Comparison of ENCODE assay signal across 17 mouse cellular contexts in the genomic region with DNA sequence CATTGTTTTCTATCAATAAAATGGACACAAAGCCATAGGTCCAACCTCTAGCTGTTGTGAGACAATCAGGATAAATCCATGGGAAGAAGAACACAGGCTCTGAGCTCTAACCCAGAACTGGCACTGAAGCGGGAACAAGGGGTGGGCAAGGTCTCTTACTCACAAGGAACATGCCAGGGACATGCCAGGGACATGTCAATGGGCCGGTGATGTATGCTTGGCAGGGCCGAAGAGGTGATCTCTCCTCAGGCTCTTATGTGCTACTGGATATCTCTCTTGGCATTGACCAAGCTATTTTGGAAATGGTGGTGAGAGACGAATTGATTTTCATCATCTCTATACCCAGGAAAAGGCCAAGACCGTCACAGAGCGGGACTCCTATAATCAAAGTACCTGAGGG. TPM values are rescaled to one million over a fixed set of nuclear protein-coding genes. Genes with fewer than 3 reads are reported as not detected.
DNase-seq lines count a peak whose midpoint lies in the region; TF ChIP-seq lines count a peak whose summit lies in the region.
"Had no signal": no experiment of that assay in that cellular context is flagged by ENCODE, and none has a peak within 500 bp of the region (broad histone marks: within the 10 kb centered on the region; RNA-seq: fewer than 3 reads in every experiment).

No protein-coding gene starts in this region.

- WGBS in heart, embryonic 10.5 days: 83% methylated on average over 6 of the region's 6 CpGs

- H3K4me1 ChIP-seq in heart, embryonic 10.5 days: peaks cover 15% of the 10 kb centered on the region; the same call in 1 of the 2 replicates
- H3K4me1 ChIP-seq: embryonic facial prominence, embryonic 10.5 days; embryonic facial prominence, embryonic 12.5 days; forebrain, embryonic 10.5 days; forebrain, embryonic 12.5 days had no signal

- H3K36me3 ChIP-seq in heart, embryonic 10.5 days: no peaks in the 10 kb centered on the region
- H3K36me3 ChIP-seq: embryonic facial prominence, embryonic 10.5 days; embryonic facial prominence, embryonic 12.5 days; forebrain, embryonic 10.5 days; forebrain, embryonic 12.5 days; G1E had no signal

- H3K9me3 ChIP-seq in heart, embryonic 10.5 days: no peaks in the 10 kb centered on the region
- H3K9me3 ChIP-seq: embryonic facial prominence, embryonic 10.5 days; embryonic facial prominence, embryonic 12.5 days; forebrain, embryonic 10.5 days; forebrain, embryonic 12.5 days had no signal

- no peak overlapping the region for H3K4me3 ChIP-seq in heart, embryonic 10.5 days
- no peak overlapping the region for H3K4me3 ChIP-seq in layer of hippocampus, adult 2 months
- H3K4me3 ChIP-seq: embryonic facial prominence, embryonic 10.5 days; embryonic facial prominence, embryonic 12.5 days; forebrain, embryonic 10.5 days; forebrain, embryonic 12.5 days had no signal

- H3K27me3 ChIP-seq in heart, embryonic 10.5 days (ENCODE audit: insufficient read depth, poor library complexity, severe bottlenecking): peaks cover 37% of the 10 kb centered on the region

- no peak for TF ChIP-seq CTCF in layer of hippocampus, adult 2 months (conservative IDR thresholded peaks at IDR 0.05)

- no peak overlapping the region for H3K27ac ChIP-seq in heart, embryonic 10.5 days
- H3K27ac ChIP-seq in layer of hippocampus, adult 2 months: peak overlapping the region; percentile 57
- H3K27ac ChIP-seq: embryonic facial prominence, embryonic 10.5 days; embryonic facial prominence, embryonic 12.5 days; forebrain, embryonic 10.5 days; forebrain, embryonic 12.5 days had no signal

- peak; percentile 63 to 69 for DNase-seq in cerebellum, postnatal 10 days
- DNase-seq in cerebellum, postnatal 25 days: no peak
- peak; percentile 91 for DNase-seq in heart, adult 11 months
- no peak for DNase-seq in heart, embryonic 10.5 days (ENCODE audit: low spot score)
- DNase-seq in layer of hippocampus, adult 2 months (ENCODE audit: low spot score in 2 of 2): no peak
- no peak for DNase-seq in layer of hippocampus, adult 18-20 months (ENCODE audit: low spot score in 2 of 2)
- peak; percentile 70 for DNase-seq in skeletal muscle tissue, adult 2 months (ENCODE audit: low read depth, low spot score)
- DNase-seq: adrenal gland, adult 8-10 months; adrenal gland, postnatal 14 days; B cell, adult 2 months had no signal

RNA-seq across cellular contexts. Expression of gene Ky, which starts 6.8 kb away (rescaled TPM):
- 0.21 and 1.1 TPM in 2 replicates for polyA plus RNA-seq in heart, embryonic 10.5 days (2016; fragmentation: Nextera tagmentation; extraction: Ambion mirVana)
- 1 to 10 TPM; 3.0 to 5.2 TPM for total RNA-seq in layer of hippocampus, adult 2 months (2021)
- total RNA-seq in layer of hippocampus, adult 18-20 months (2021): 1 to 10 TPM; 2.3 to 3.0 TPM
- total RNA-seq: CH12.LX had no signal
- polyA plus RNA-seq: G1E, Patski had no signal

Comparison
In these comparisons a context has a peak if more than half of its experiments do, and no peak if none do; other contexts are left out.
1. DNase-seq: peak in cerebellum, postnatal 10 days (2 of 2), heart, adult 11 months (single experiment) and skeletal muscle tissue, adult 2 months (single experiment); none in cerebellum, postnatal 25 days (0 of 2), heart, embryonic 10.5 days (single experiment), layer of hippocampus, adult 2 months (0 of 2) and layer of hippocampus, adult 18-20 months (0 of 2).